Mouse (Mus musculus): ENCODE measurements around the gene Car5a.

Gene Car5a

DNA sequence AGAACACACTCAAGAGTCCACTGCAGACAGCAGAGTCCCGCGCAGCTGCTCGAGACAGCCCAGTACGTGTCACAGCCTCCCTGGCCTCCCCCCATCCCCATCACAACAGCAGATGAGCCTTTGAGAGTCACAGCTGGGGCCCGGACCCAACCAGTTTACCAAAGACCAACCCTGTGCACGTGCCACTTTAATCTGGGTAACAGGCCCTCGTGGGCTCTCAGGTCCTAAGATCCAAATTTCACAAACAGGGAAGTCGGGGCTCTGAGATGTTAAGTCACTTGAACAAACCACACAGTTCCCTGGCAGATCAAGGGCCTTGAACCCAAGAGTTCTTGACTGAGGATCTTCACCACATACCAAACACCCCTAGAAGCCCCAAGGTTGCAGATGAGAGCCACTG lies 23.1 kb downstream of the Car5a start:
- in situ Hi-C loops (cut with MboI; ENCODE audit: low pct_unique_long_range_greater_than_20kb in 1 of 2, low sequenced_read_pairs in 2 of 2, unreplicated experiment in 1 of 2), result no loop called here

GRCm38 (mm10) chr8:121919731-121920130 lies 25.0 kb downstream of the Car5a start:
- in situ Hi-C loops (cut with MboI; ENCODE audit: low pct_unique_long_range_greater_than_20kb in 1 of 2, low sequenced_read_pairs in 2 of 2, unreplicated experiment in 1 of 2), result no loop called here

DNA sequence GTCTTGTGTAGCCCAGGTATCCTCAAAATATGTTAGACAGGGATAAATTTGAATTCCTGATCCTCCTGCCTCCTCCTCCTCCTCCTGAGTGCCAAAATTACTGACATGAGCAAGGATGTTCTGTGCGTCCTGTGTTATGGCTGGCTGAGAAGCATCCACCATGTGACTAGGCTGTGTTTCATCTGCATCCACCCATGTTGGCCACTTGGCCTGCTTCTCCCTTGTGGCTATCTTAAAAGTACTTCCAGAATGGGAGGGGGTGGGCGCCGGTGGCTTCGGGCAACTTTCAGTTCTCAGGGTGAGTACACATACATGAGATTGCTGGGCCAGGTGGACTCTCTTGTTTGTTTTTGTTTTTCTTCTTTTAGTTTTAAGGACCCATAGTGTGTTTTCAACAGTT lies 25.5 kb downstream of the Car5a start:
- in situ Hi-C loops (cut with MboI; ENCODE audit: low pct_unique_long_range_greater_than_20kb in 1 of 2, low sequenced_read_pairs in 2 of 2, unreplicated experiment in 1 of 2), result no loop called here

- in situ Hi-C loops (cut with MboI; ENCODE audit: low pct_unique_long_range_greater_than_20kb in 1 of 2, low sequenced_read_pairs in 2 of 2, unreplicated experiment in 1 of 2), result no loop called here
Measured at GRCm38 (mm10) chr8:121913378-121913777, 31.3 kb downstream of the Car5a start.

GRCm38 (mm10) chr8:121912831-121913230 lies 31.9 kb downstream of the Car5a start:
- in situ Hi-C loops (cut with MboI; ENCODE audit: low pct_unique_long_range_greater_than_20kb in 1 of 2, low sequenced_read_pairs in 2 of 2, unreplicated experiment in 1 of 2), result no loop called here

DNA sequence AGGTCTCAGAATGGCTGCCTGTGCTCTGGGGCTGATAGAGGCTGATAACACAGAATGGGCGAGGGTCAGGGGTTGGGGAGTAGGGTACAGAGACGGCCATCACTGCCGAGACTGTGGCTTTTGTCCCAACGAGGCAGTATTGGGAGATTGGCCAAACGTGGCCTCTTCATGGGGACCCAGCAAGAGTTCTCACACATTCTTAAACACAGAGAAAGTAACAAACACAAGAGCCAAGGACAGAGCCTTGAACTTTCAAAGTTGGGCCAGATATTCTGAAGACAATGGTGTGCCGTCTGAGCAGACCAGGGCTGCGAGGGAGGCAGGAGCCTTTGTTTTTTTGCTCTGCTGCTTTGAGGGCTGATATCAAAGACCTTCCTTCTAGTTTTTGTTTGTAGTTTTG lies 32.7 kb downstream of the Car5a start:
- in situ Hi-C loops (cut with MboI; ENCODE audit: low pct_unique_long_range_greater_than_20kb in 1 of 2, low sequenced_read_pairs in 2 of 2, unreplicated experiment in 1 of 2), result no loop called here

DNA sequence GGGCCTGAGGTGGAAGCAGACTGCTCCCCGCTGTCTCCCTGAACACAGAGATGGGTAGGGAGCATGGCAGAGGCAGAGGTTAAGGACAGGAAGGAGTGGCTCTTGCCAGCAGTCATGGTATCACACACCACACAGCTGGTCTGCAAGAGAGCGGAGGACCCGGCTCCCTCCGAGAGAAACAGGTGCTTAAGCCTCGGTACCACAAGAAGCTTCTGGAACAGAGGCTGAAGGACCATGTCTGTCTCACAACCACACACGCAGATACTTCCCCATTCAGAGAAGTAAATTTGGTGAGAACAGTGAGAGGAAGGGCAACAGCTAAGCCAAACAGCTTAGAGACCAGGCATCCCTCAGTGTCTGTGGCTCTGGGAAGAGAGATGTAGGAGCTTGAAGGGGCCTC lies 33.3 kb downstream of the Car5a start:
- in situ Hi-C loops (cut with MboI; ENCODE audit: low pct_unique_long_range_greater_than_20kb in 1 of 2, low sequenced_read_pairs in 2 of 2, unreplicated experiment in 1 of 2), result no loop called here

GRCm38 (mm10) chr8:121909663-121910062 lies 35.0 kb downstream of the Car5a start:
- in situ Hi-C loops (cut with MboI; ENCODE audit: low pct_unique_long_range_greater_than_20kb in 1 of 2, low sequenced_read_pairs in 2 of 2, unreplicated experiment in 1 of 2), result loop anchor here in 1 of 2 experiments (5.0 kb wide), 1 partner anchor 57 kb away; no protein-coding TSS in a partner anchor

GRCm38 (mm10) chr8:121909148-121909541 lies 35.6 kb downstream of the Car5a start:
- in situ Hi-C loops (cut with MboI; ENCODE audit: low pct_unique_long_range_greater_than_20kb in 1 of 2, low sequenced_read_pairs in 2 of 2, unreplicated experiment in 1 of 2), result loop anchor here in 1 of 2 experiments (5.0 kb wide), 1 partner anchor 57 kb away; no protein-coding TSS in a partner anchor

DNA sequence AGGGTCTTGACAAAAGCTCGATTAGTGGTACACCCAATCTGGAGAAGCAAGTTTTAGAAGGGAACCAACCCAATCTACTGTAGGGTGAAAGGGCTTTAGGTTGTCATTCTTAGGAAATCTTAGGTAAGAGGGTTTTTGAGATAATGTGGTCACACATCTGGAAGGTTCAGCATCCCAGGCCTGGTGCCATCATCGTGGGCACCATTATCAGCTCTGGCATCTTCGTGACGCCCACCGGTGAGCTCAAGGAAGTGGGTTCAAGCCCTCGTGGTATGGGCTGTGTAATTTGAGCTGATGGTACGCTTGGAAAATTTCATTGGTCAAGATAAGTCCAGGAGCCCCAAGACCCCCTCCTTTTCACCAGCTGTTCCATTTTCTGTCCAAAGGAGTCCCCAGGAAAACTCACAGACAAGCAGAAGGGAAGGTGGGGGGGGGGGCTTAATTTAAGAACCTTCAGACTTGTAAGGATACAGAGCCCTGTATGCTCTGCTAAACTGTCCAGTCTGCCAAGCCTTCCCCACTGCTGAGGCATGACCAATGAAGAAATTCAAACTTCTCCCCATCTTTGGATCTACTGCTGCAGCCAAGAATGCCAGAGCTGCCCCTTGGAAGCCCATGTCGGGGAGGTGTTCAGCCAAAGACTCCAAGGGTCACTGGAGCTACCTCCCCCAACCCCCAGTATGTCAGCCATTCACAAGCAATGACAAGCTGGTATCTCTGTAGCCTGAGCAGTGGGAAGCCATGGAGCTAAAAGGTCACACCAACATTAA lies 36.1 kb downstream of the Car5a start:
- in situ Hi-C loops (cut with MboI; ENCODE audit: low pct_unique_long_range_greater_than_20kb in 1 of 2, low sequenced_read_pairs in 2 of 2, unreplicated experiment in 1 of 2), result loop anchor here in 1 of 2 experiments (5.0 kb wide), 1 partner anchor 56 kb away; no protein-coding TSS in a partner anchor

DNA sequence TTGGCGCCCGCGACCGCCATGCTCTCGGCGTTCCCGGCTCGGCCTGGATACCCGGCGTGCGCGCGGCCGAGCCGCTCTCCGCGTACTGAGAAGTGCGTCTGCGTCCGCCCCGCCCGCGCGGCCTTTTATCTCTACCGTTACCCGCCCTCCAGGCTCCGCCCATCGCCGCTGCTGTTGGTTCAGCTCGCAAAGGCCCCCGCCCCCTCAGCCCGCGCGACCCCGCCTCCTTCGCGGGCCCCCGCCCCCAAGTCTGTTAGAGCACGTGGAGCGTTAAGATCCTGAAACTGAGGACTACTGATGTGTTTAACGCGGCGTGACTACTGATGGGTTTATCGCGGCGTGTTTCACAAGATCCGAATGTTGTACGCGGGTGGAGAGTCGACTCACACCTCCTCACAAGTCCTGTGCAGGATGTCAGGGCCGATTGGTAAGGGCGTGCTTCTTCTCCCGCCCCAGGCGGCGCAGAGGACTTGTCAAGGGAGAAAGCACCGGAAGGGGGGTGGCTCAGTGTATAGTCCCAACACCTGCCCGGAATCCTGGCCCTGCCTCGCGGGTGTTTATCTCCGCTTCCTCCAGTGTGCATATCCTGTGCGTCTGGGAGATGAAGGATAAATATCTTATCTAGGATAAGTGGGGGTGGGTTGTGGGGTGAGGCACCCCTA lies 37.0 kb downstream of the Car5a start, which contains the start of gene Slc7a5:
Slc7a5 (minus strand) TSS at position 108 of the 662 bp plus-strand sequence.
- in situ Hi-C loops (cut with MboI; ENCODE audit: low pct_unique_long_range_greater_than_20kb in 1 of 2, low sequenced_read_pairs in 2 of 2, unreplicated experiment in 1 of 2), result loop anchor here in 1 of 2 experiments (5.0 kb wide), 1 partner anchor 55 kb away; no protein-coding TSS in a partner anchor

DNA sequence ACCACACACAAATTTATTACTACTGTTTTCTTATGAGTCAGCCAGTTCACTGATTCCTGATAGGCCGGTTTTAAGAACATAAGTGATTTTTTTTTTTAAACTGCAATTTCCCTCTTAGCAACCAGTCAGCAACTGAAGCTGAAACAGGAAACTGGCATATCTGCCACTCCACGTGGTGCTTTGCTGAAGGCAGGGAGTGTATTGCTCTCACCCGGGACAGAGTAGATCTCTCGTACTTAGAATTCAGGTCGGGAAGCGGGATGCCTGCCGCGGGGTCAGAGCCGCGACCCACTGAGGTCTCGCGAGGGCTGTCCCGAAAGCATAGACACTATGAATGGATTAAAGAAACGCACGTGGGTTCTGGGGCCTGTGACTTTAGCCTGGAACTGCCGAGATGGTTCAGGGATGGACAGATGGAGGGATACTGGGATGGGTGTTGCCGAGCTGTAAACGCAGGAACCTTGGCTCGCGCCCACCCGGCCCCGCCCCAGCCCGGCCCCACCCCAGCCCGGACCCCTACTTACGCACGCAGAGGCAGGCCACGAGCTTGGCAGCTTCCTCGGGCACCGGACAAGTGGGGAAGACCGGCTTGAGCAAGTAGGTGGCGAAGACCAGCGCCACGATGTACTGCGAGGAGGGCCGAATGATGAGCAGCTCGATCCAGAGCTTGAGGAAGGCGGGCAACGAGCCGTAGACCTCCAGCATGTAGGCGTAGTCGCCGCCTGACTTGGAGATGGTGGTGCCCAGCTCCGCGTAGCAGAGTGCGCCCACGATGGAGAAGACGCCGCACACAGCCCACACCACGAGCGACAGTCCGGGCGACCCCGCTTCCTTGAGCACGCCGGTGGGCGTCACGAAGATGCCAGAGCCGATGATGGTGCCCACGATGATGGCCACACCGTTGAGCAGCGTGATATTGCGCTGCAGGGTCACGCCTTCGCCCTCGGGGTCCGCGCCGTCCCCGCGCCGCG lies 37.9 kb downstream of the Car5a start:
- in situ Hi-C loops (cut with MboI; ENCODE audit: low pct_unique_long_range_greater_than_20kb in 1 of 2, low sequenced_read_pairs in 2 of 2, unreplicated experiment in 1 of 2), result loop anchor here in 1 of 2 experiments (5.0 kb wide), 1 partner anchor 55 kb away; no protein-coding TSS in a partner anchor

DNA sequence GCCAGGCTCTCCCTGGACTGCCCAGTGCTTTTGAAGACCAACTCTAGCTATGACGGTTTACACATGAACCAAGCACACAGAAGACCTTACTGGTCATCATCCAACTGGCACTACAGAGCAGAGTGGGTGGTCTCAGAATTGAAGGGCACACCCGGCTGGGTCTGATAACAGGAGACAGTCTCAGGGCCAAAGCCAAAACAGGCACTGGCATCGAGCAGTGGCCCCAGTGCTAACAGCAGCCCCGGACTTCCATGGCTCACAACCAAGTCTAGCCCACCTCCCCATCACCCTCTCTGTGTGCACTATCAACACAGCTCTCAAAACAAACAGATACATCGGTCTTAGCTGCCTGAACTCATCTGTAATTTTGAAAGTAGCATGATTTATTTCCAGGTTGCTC lies 38.8 kb downstream of the Car5a start:
- in situ Hi-C loops (cut with MboI; ENCODE audit: low pct_unique_long_range_greater_than_20kb in 1 of 2, low sequenced_read_pairs in 2 of 2, unreplicated experiment in 1 of 2), result loop anchor here in 1 of 2 experiments (5.0 kb wide), 1 partner anchor 54 kb away; no protein-coding TSS in a partner anchor

DNA sequence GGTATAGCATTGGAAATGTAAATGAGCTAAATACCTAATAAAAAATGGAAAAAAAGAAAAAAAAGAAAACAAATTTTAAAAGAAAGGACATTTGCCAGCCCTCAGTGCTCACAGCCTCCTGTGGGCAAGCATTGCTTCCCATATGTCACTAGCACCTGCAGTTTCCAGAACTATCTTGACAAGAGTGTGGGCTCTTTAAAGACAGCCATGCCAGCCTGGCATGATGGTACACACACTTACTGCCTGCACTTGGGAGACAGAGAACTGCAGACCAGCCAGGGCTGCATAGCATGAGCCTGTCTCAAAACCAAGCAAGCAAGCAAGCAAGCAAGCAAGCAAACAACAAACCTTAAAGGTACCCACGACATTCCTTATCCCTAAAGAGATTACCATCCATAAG lies 39.3 kb downstream of the Car5a start:
- in situ Hi-C loops (cut with MboI; ENCODE audit: low pct_unique_long_range_greater_than_20kb in 1 of 2, low sequenced_read_pairs in 2 of 2, unreplicated experiment in 1 of 2), result loop anchor here in 1 of 2 experiments (5.0 kb wide), 1 partner anchor 53 kb away; no protein-coding TSS in a partner anchor

- in situ Hi-C loops (cut with MboI; ENCODE audit: low pct_unique_long_range_greater_than_20kb in 1 of 2, low sequenced_read_pairs in 2 of 2, unreplicated experiment in 1 of 2), result loop anchor here in 1 of 2 experiments (5.0 kb wide), 1 partner anchor 53 kb away; no protein-coding TSS in a partner anchor
Measured at GRCm38 (mm10) chr8:121904999-121905398, 39.7 kb downstream of the Car5a start.

DNA sequence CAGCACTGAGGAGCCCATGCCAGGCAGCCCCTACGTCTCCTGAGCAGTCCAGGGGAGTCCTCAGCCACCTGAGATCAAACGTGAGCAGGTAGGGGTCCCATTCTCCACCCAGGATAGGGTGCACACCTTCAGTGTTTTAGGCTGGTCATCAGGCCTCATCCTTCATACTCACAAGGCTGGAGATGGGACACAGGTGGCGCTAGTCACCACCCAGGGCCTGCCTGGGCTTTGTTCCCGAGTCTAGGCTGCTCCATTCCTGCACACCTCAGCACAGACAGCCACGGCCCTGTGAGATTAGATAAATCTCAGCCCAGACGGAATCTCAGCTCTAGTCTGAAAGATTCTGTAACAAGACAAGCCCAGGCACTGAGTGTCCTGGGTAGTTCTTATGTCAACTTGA lies 40.7 kb downstream of the Car5a start:
- in situ Hi-C loops (cut with MboI; ENCODE audit: low pct_unique_long_range_greater_than_20kb in 1 of 2, low sequenced_read_pairs in 2 of 2, unreplicated experiment in 1 of 2), result no loop called here

DNA sequence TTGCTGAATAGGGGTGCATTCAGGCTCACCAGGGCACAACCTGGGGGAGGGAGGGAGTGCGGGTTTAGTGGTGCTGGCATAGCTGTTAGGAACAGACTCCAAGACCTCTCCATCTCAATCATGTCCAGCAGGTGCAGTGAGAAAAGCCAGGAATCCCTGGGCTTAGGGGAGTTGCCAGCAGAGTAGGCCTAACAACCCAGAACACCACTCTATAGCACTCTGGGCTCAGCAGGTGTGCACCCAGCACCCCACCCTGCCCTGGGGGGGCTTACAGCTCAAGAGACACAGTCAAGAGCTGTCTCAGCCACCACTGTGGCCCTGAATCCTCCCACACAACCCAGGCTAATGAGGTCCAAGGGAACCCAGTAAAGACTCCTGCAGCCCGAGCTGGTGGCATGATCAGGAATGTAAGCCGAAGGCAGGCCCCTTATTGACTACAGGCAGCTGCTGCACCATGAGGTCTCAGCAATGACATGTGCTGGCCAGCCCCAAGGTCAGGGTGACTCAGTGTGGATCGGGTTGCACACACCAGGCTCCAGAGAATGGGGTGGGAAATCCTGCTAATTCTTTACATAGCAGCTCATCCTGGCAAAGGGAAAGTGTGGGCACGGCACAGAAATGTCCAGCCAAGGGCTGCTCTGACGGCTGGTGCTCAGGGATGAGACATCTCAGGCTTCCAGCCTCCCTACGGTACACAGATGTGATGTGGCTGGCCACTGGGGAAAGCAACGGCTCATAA lies 43.0 kb downstream of the Car5a start:
- in situ Hi-C loops (cut with MboI; ENCODE audit: low pct_unique_long_range_greater_than_20kb in 1 of 2, low sequenced_read_pairs in 2 of 2, unreplicated experiment in 1 of 2), result no loop called here
